Mouse (Mus musculus): ENCODE data around the gene Tarsl2.

Tarsl2 gene

GRCm38 (mm10) chr7:65737286-65738040 is 92.8 kb downstream of the Tarsl2 start:
- DNase-seq (ENCODE audit: low spot score), result peak; percentile 59
